Comparison of ENCODE assay signal across 14 mouse cellular contexts in the genomic region with DNA sequence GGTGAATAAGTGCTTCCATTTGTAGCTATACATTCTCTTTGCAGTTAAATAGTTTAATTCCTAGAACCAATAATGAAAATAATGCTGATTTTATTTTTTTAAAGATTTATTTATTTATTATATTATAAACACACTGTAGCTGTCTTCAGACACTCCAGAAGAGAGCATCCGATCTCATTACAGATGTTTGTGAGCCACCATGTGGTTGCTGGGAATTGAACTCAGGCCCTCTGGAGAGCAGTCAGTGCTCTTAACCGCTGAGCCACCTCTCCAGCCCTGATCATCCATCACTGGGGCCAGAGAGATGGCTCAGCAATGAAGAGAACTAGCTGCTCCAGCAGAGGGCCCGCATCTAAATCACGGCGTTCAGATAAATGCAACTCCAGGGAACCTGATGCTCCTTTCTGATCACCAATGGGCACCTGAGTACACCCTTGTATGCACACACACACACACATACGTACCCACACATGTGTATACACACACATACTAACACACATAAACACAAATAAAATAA. TPM values are rescaled to one million over a fixed set of nuclear protein-coding genes. Genes with fewer than 3 reads are reported as not detected.
DNase-seq lines count a peak whose midpoint lies in the region; ATAC-seq and TF ChIP-seq lines count a peak whose summit lies in the region.
"Had no signal": no experiment of that assay in that cellular context is flagged by ENCODE, and none has a peak within 500 bp of the region (broad histone marks: within the 10 kb centered on the region; RNA-seq: fewer than 3 reads in every experiment).

No protein-coding gene starts in this region.

- no peak for TF ChIP-seq EP300 in CH12.LX (IDR thresholded peaks at IDR 0.05; ENCODE audit: low read length)

- WGBS in liver, embryonic 13.5 days (ENCODE audit: insufficient replicate concordance) = 60% methylated on average over 6 of the region's 6 CpGs

- H3K9me3 ChIP-seq in CH12.LX (replicated peaks; ENCODE audit: low read length) = peaks cover 4% of the 10 kb centered on the region
- H3K9me3 ChIP-seq in liver, embryonic 13.5 days (replicated peaks) = no peaks in the 10 kb centered on the region
- H3K9me3 ChIP-seq: forebrain, embryonic 12.5 days; midbrain, embryonic 12.5 days had no signal

- no peak overlapping the region for H3K9ac ChIP-seq in CH12.LX (ENCODE audit: insufficient read depth, low read depth)
- no peak overlapping the region for H3K9ac ChIP-seq in liver, embryonic 13.5 days
- H3K9ac ChIP-seq: forebrain, embryonic 12.5 days; midbrain, embryonic 12.5 days had no signal

- H3K27ac ChIP-seq in layer of hippocampus, adult 2 months = no peak overlapping the region
- no peak overlapping the region for H3K27ac ChIP-seq in CH12.LX (ENCODE audit: insufficient read depth, low read depth)
- H3K27ac ChIP-seq in liver, embryonic 13.5 days = no peak overlapping the region
- H3K27ac ChIP-seq: forebrain, embryonic 12.5 days; midbrain, embryonic 12.5 days had no signal

- in situ Hi-C loops in CH12.LX (cut with MboI; ENCODE audit: low pct_ligation_motif_present, low pct_unique_long_range_greater_than_20kb, low sequenced_read_pairs) = no loop called here

- ATAC-seq in liver, embryonic 13.5 days (ENCODE audit: low read depth) = no peak
- ATAC-seq: activated CD4-positive, CD25-positive, alpha-beta regulatory T cell, adult 4 months; lung, postnatal 0 days had no signal

- H3K4me2 ChIP-seq in CH12.LX (ENCODE audit: insufficient read depth, low read depth, poor library complexity, severe bottlenecking) = peak overlapping the region; percentile 43
- H3K4me2 ChIP-seq in liver, embryonic 13.5 days = peak overlapping the region; percentile 43
- H3K4me2 ChIP-seq: forebrain, embryonic 12.5 days had no signal

- H3K27me3 ChIP-seq in CH12.LX (replicated peaks) = no peaks in the 10 kb centered on the region
- no peaks in the 10 kb centered on the region for H3K27me3 ChIP-seq in liver, embryonic 13.5 days

- TF ChIP-seq POLR2A in CH12.LX (IDR thresholded peaks at IDR 0.05; ENCODE audit: low read depth, low read length) = no peak

- peak; percentile 23 to 29 for DNase-seq in cerebellum, postnatal 25 days
- no peak for DNase-seq in cerebellum, adult 9-11 months
- no peak for DNase-seq in layer of hippocampus, adult 2 months (ENCODE audit: low spot score in 2 of 2)
- DNase-seq in layer of hippocampus, adult 11-12 months (ENCODE audit: low spot score) = no peak
- DNase-seq in CH12.LX (ENCODE audit: extremely low read depth) = peak; percentile 55
- no peak for DNase-seq in liver, embryonic 13.5 days
- DNase-seq in layer of hippocampus, postnatal 10 days (ENCODE audit: low spot score in 2 of 2) = no peak
- DNase-seq: gastrocnemius, postnatal 10 days; kidney, adult 11 months; thymus, postnatal 36 days had no signal

- no peak; the same call in 1 of the 2 replicates for TF ChIP-seq RAD21 in CH12.LX (IDR thresholded peaks at IDR 0.05; ENCODE audit: low read depth, low read length)

- peaks cover 0 to 30% of the 10 kb centered on the region in 2 experiments; a peak in 2 of 4 replicates for H3K4me1 ChIP-seq in CH12.LX (ENCODE audit: control insufficient read depth in 1 of 2, insufficient read depth in 2 of 2)
- peaks cover 41% of the 10 kb centered on the region for H3K4me1 ChIP-seq in liver, embryonic 13.5 days (replicated peaks)

- dilution Hi-C loops in CH12.LX (cut with MboI; ENCODE audit: extremely low pct_ligation_motif_present, extremely low pct_unique_long_range_greater_than_20kb, low sequenced_read_pairs) = no loop called here

- peak; percentile 32 for TF ChIP-seq CTCF in layer of hippocampus, adult 2 months (conservative IDR thresholded peaks at IDR 0.05)
- TF ChIP-seq CTCF in CH12.LX (conservative IDR thresholded peaks at IDR 0.05 in 1 of 2, IDR thresholded peaks at IDR 0.05 in 1 of 2; ENCODE audit: low read depth in 2 of 2, low read length in 2 of 2) = peak in 1 of 2 experiments; percentile 33; a peak in 2 of 4 replicates

- peaks cover 48% of the 10 kb centered on the region for H3K79me2 ChIP-seq in CH12.LX (replicated peaks; ENCODE audit: control insufficient read depth, extremely low read depth, insufficient read depth, poor library complexity, severe bottlenecking)

- peaks cover 7 to 11% of the 10 kb centered on the region in 2 experiments for H3K36me3 ChIP-seq in CH12.LX (replicated peaks in 1 of 2; ENCODE audit: control insufficient read depth in 1 of 2, insufficient read depth in 1 of 2, low read length in 1 of 2)
- H3K36me3 ChIP-seq in liver, embryonic 13.5 days = peaks cover 10% of the 10 kb centered on the region

- no peak overlapping the region for H3K4me3 ChIP-seq in layer of hippocampus, adult 2 months
- peak overlapping the region in 1 of 3 experiments; percentile 17 for H3K4me3 ChIP-seq in CH12.LX (replicated peaks in 1 of 3; ENCODE audit: low read depth in 2 of 3, low read length in 2 of 3, poor library complexity in 1 of 3)
- H3K4me3 ChIP-seq in liver, embryonic 13.5 days (replicated peaks) = 0 out of 2 replicates have a peak overlapping the region, but pooled peaks have one; percentile 1
- H3K4me3 ChIP-seq: forebrain, embryonic 12.5 days; midbrain, embryonic 12.5 days had no signal

TF ChIP-seq in CH12.LX, 34 proteins besides CTCF, POLR2A, EP300 and RAD21:
- TF ChIP-seq MAFK (IDR thresholded peaks at IDR 0.05; ENCODE audit: insufficient replicate concordance, low read length) (peak; percentile 24; the same call in 1 of the 2 replicates), TBP (conservative IDR thresholded peaks at IDR 0.05; ENCODE audit: low read depth, low read length) (peak; percentile 96), ELF1 (IDR thresholded peaks at IDR 0.05; ENCODE audit: low read depth, low read length) (peak; percentile 77), MYC (IDR thresholded peaks at IDR 0.05; ENCODE audit: low read depth, low read length) (peak; percentile 24; the same call in 1 of the 2 replicates), MXI1 (IDR thresholded peaks at IDR 0.05; ENCODE audit: low read depth, low read length) (peak; percentile 32; the same call in 1 of the 2 replicates), SIN3A (IDR thresholded peaks at IDR 0.05; ENCODE audit: low read length) (no peak), CHD1 (IDR thresholded peaks at IDR 0.05; ENCODE audit: low read depth, low read length) (peak; percentile 76; the same call in 1 of the 2 replicates), CHD2 (IDR thresholded peaks at IDR 0.05; ENCODE audit: low read length) (no peak)

RNA-seq across cellular contexts. Expression of a gene that starts 3.5 kb away (rescaled TPM):
- total RNA-seq in layer of hippocampus, adult 2 months (2021) = 10 to 100 TPM; 28.9 to 32.2 TPM
- 17.3 and 20.5 TPM in 2 replicates for total RNA-seq in CH12.LX (2012; rRNA removed)
- 43.9 and 45.0 TPM in 2 replicates for total RNA-seq in CH12.LX (2014; rRNA removed)
- 17.5 and 23.6 TPM in 2 replicates for polyA plus RNA-seq in CH12.LX (2012; ENCODE audit: insufficient read length, low read depth)
- 11.1 and 15.2 TPM in 2 replicates for polyA plus RNA-seq in liver, embryonic 13.5 days (2015; fragmentation: Nextera tagmentation; extraction: Ambion mirVana)
- total RNA-seq in layer of hippocampus, postnatal 10 days (2021) = 10 to 100 TPM; 28.5 to 29.6 TPM

Comparison
In these comparisons a context has a peak if more than half of its experiments do, and no peak if none do; other contexts are left out.
1. DNase-seq: peak in cerebellum, postnatal 25 days (2 of 2) and CH12.LX (single experiment); none in cerebellum, adult 9-11 months (single experiment), layer of hippocampus, adult 2 months (0 of 2), layer of hippocampus, adult 11-12 months (single experiment), liver, embryonic 13.5 days (single experiment) and layer of hippocampus, postnatal 10 days (0 of 2).